Mouse (Mus musculus): ENCODE results near the gene Sfxn5. TPM values are rescaled to one million over a fixed set of nuclear protein-coding genes. Genes with fewer than 3 reads are reported as not detected.

Sfxn5 gene
- total RNA-seq, 2 experiments from 2014 or later = 172 to 183 TPM

- no peak for DNase-seq (ENCODE audit: low spot score in 2 of 2)
- intact Hi-C loops (cut with DNase I) = no loop called here
Measured at GRCm38 (mm10) chr6:85186033-85186743, 147.0 kb downstream of the Sfxn5 start.

DNA sequence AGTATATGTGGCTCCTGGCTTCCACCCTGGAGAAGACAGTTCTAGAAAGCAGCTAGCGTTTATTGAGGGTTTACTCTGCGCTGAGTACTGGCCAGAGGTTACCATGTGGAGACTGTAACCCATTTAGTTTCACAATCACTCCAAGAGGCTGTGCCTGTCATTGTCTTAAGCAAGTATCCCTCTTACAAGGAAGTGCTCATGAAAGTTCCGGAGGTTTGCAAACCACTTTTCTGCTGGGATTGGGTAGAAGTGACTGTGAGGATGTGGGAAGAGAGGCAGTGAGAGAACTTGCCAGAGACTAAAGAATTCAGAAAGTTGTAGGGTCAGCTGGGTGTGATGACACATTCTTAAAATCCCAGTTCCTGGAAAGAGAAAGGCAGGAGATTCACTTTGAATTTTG lies 149.3 kb downstream of the Sfxn5 start:
- intact Hi-C loops (cut with DNase I) = no loop called here
- DNase-seq (ENCODE audit: low spot score in 2 of 2) = no peak

DNA sequence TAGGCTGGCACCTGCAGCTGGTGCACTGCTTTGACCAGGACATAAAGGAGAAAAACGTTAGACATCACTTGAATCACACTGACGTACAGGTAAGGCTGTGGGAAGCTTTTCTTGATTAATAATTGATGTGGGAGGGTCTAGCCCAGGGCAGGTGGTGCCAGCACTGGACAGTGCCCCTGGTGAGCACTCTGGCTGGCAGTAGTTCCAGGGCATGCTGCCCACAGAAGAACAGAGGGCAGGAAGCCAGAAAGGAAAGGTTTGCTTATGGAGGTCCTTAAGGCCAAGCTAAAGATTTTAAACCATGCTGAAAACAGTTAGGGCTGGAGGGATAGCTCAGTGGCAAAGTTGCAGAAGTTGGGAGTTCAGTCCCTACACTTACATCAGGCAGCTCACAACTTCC lies 153.2 kb downstream of the Sfxn5 start:
- no peak for DNase-seq (ENCODE audit: low spot score in 2 of 2)
- intact Hi-C loops (cut with DNase I) = no loop called here

DNA sequence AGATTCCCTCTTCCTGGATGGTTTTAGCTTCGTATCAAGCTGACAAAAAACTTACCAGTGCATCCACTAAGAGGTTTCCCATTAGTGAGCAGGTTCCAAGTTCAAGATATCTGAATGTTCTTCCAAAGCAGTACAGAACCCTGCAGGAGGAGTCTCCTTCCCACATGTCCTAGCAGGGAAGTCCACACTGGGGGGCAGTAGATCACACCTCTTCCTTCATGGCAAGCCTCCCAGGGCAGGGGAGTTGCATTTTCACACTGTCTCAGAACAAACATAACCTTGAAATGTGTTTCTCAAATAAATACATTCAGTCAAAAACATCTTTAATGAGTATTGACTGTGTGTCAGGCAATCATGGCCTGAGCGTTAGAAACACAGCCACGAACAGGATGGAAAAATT lies 153.7 kb downstream of the Sfxn5 start:
- peak in 1 of 2 experiments; percentile 2 for DNase-seq (ENCODE audit: low spot score in 2 of 2)
- intact Hi-C loops (cut with DNase I) = no loop called here

GRCm38 (mm10) chr6:85165440-85165921 lies 167.7 kb downstream of the Sfxn5 start:
- intact Hi-C loops (cut with DNase I) = no loop called here

More at GRCm38 (mm10) chr6:85165440-85165921, 167.7 kb downstream of the Sfxn5 start:
- no peak for DNase-seq (ENCODE audit: low spot score in 2 of 2)

Small RNA genes within 50 kb of the gene (microRNA-seq; reads per million reads assigned to microRNA genes)
- gene Mir705 = not detected

Other genes starting within 250 kb of the Sfxn5 start
- gene Spr, start 195.7 kb downstream of the Sfxn5 start, total RNA-seq (2021) = 10 to 100 TPM; 38.4 to 48.6 TPM
- 10 to 100 TPM; 34.2 to 45.2 TPM for gene Emx1, start 146.0 kb downstream of the Sfxn5 start, total RNA-seq (2021)
- gene Rab11fip5, start 41.2 kb upstream of the Sfxn5 start, total RNA-seq (2021) = 10 to 100 TPM; 67.8 to 76.6 TPM
- not detected for gene Noto, start 90.5 kb upstream of the Sfxn5 start, total RNA-seq (2021)
- 10 to 100 TPM; 40.1 to 43.8 TPM for gene Smyd5, start 98.6 kb upstream of the Sfxn5 start, total RNA-seq (2021)
- 100 to 1,000 TPM; 203 to 224 TPM for gene Cct7, start 118.1 kb upstream of the Sfxn5 start, total RNA-seq (2021)
- gene Pradc1, start 118.5 kb upstream of the Sfxn5 start, total RNA-seq (2021) = 10 to 100 TPM; 24.6 to 31.4 TPM
- 100 to 1,000 TPM; 106 to 110 TPM for gene Fbxo41, start 169.6 kb upstream of the Sfxn5 start, total RNA-seq (2021)
- gene Egr4, start 180.2 kb upstream of the Sfxn5 start, total RNA-seq (2021) = 10 to 100 TPM; 37.5 to 60.8 TPM